Mouse (Mus musculus) lung, adult 2 months (tissue): ENCODE results near the gene Tpo. TPM values are rescaled to one million over a fixed set of nuclear protein-coding genes. Genes with fewer than 3 reads are reported as not detected.

Experiments used
- DNase-seq: peaks from one replicate; pipeline ENCODE4 v3.0.0; 2022
- H3K4me1 ChIP-seq: fragments of 200-500 bp; 2 replicates; pipeline ENCODE4 v1.6.1; 2011; ENCODE audit warnings: low read length; ENCODE audit not compliant: control insufficient read depth, insufficient read depth
- H3K4me3 ChIP-seq: fragments of 200-500 bp; replicated peaks from 2 replicates; pipeline ENCODE3; 2011; ENCODE audit warnings: low read depth, mild to moderate bottlenecking, control low read depth, low read length; ENCODE audit errors: extremely low read depth
- CTCF ChIP-seq: fragments of 200-500 bp; IDR thresholded peaks from 2 replicates; pipeline ENCODE4 v1.5.1; 2011; ENCODE audit warnings: mild to moderate bottlenecking, low read length, control low read depth; ENCODE audit not compliant: insufficient read depth
- POLR2A ChIP-seq: fragments of 200-500 bp; IDR thresholded peaks from 2 replicates; pipeline ENCODE4 v1.6.1; 2011; ENCODE audit warnings: low read depth, mild to moderate bottlenecking, control low read depth, low read length, borderline replicate concordance; ENCODE audit errors: extremely low read depth
- WGBS: fragments of 180-500 bp; shearing (Covaris S2); methylation state at CpG from one replicate; pipeline ENCODE4 v1.1.7; 2018; 5-methylcytosine and 5-hydroxymethylcytosine counted together
- polyA plus RNA-seq: library from polyadenylated mRNA; depleted of rRNA; stranded (reverse); fragments of >200 nt; gene quantifications from 2 replicates; pipeline ENCODE4 v1.2.3, GENCODE M21; 2012

The Tpo gene
- polyA plus RNA-seq, 1 experiment: not detected

DNA sequence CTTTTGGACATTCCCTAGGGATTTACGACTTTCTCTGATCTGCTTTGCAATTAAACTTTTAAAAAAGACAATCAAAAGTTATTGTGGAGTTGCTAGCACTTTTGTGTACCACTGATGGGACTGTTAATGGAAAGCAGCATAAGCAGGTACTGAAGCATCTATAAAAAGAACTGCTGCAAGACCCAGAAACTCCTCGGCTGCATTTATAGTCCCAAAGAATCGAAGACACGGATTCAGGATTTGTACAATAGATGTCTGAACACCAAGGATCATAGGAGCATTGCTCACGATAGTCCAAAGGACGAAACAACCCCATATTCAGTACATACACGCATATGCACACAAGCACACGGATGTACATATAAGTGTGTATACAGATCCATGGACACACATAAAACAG, 27.4 kb upstream of the Tpo start:
- 79% methylated on average over 8 of the region's 8 CpGs for whole genome bisulfite sequencing
- H3K4me3 ChIP-seq: no peak overlapping the region
- H3K4me1 ChIP-seq: no peaks in the 10 kb centered on the region
- no peak for DNase-seq
- no peak for TF ChIP-seq CTCF
- no peak for TF ChIP-seq POLR2A

DNA sequence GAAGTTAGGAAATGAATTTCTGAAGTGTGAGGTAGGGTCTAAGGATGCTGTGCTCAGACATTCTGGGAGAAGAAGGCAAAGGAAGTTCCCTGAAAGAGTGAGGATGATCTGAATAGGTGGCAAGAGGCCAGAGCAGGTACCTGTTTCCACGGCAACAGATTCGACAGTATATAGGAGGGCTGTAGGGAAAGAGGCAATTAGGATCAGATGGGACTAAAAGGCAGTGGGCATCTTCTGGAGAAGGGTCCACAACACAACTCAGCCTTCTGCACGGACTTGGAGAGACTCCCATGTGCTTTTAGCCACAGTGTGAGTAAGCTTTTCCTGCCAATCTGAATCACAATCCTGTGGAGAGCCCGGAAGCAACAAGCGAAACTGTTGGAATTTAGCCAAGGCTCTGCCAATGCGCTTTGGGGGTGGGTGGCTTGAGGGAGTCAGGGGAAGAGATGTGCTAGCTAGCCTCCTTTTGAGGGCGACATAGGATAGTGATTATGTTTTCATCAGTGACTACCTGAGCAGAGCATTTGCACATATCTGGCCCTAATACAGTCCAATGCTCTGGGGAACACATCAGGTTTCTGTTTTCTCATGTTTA, 21.8 kb upstream of the Tpo start:
- DNase-seq: no peak
- H3K4me3 ChIP-seq: no peak overlapping the region
- no peaks in the 10 kb centered on the region for H3K4me1 ChIP-seq
- TF ChIP-seq CTCF: no peak
- WGBS: 50% methylated on average over 7 of the region's 7 CpGs

DNA sequence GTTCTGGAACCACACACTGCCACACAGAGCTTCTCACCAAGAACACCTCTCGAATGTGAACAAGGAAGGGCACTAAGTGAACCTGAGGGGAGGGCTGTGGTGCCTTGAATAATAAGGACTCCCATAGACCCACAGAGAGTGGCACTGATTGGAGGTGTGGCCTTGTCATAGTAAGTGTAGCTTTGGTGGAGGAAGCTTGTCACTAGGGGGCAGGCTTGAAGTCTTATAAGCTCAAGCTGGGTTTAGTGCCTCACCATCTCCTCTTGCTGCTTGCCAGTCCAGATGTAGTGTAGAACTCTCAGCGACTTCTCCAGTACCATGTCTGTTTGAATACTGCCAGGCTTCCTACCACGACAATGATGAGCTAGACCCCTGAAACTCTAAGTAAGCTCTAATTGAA, 9.7 kb upstream of the Tpo start:
- H3K4me1 ChIP-seq: no peaks in the 10 kb centered on the region
- WGBS: 53% methylated on average over 3 of the region's 3 CpGs
- H3K4me3 ChIP-seq: no peak overlapping the region
- TF ChIP-seq CTCF (no peak), POLR2A (no peak)
- no peak for DNase-seq

DNA sequence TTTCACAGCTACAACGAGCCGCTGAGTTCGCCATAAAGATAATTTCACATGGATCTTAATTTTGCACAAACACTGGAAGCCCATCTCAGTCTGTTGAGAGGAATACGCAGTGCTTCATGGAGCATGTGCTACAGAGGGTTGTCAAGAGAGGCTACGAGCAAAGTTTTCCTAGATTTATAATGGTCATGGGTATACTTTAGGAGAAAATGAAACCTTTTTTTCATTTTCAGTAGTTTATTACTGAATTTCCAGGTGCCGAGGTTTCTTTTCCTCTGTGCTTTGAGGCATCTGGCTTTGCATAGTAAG, 3.1 kb downstream of the Tpo start:
- WGBS: 72% methylated on average over 6 of the region's 6 CpGs
- Histone ChIP-seq H3K4me3 (no peak overlapping the region), H3K4me1 (no peaks in the 10 kb centered on the region)
- no peak for DNase-seq
- TF ChIP-seq CTCF: no peak
- no peak for TF ChIP-seq POLR2A

DNA sequence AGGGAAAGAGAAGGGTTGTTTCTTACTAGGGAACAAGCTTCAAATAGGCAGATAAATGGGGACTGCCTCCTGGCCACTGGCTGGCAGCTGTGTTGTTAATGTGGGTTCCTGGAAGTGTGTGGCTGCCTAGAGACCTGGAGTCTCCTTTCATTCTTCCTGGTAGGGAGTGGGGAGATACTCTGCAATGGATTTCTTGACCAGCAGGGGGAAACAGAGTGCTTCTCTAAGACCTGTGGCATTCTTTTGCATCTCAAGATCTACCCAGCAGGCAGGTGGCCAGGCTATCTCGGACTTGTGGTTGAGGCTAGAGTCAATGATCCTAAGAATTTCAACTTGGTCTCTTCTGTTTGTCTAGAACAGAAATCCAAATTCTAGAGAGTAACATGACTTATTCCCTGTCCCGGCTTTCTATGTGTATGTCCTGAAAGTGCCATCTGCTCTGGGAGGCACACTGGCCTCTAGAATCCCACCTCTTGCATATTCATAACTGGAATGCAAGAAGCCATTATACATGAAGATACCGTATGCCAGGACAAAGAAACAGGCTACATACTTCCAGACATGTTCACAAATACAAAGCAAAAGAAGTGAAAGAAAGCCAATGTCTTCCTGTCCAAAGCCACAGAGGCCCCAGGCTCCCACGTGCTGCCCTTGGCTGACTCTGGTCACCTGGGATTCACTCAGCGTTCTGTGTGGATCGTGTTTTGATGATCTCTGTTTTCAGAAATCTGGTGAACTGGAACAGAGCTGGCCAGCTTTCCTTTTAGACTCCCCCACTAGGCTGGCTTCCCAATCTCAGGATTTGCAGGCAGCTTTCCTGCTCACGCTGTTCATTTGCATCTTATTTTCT, 3.6 kb downstream of the Tpo start:
- 56% methylated on average over 7 of the region's 7 CpGs for WGBS
- TF ChIP-seq POLR2A (no peak), CTCF (peak; percentile 53)
- H3K4me1 ChIP-seq: no peaks in the 10 kb centered on the region
- H3K4me3 ChIP-seq: no peak overlapping the region
- peak; percentile 20 for DNase-seq

DNA sequence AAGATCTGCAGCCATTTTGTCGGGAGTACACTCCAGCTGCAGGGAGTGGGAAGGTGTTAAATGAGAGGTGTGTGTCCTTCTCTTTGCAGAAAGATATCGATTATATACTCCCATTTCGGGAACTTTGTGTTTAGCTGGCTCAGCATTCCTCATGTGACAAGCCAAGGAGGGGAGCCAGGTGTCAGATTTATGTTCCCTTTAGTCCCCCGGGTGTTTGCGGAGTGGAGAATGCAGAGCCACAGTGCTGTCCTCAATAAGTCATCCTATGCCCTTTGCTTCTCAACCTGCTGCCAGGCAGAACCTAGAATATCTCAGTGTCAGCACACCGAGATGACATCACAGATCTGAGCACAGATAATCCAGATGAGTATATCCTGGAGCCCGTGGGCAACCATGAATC, 10.1 kb downstream of the Tpo start:
- no peak for DNase-seq
- 65% methylated on average over 7 of the region's 7 CpGs for WGBS
- TF ChIP-seq POLR2A: no peak
- TF ChIP-seq CTCF: no peak
- no peaks in the 10 kb centered on the region for H3K4me1 ChIP-seq
- H3K4me3 ChIP-seq: no peak overlapping the region

DNA sequence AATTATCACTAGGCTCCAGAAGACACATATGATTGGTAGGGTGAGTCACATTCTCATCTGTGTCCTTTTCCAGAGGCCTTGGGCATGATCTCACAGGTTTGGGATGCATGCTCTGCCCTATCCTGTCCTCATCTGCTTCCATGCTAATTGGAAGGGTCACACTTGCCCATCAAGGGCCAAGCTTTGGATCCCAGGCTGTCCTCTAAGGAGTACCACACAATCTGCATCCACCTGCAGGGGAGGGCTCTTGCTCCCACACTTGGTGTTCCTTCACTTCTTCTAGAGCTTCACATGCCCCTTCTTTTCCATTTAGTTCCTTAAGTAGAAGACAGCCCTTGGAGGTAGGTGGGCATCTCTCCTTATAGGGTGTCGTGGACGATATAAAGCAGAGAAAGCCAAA, 20.2 kb downstream of the Tpo start:
- TF ChIP-seq CTCF: no peak
- no peaks in the 10 kb centered on the region for H3K4me1 ChIP-seq
- no peak for DNase-seq
- WGBS: 87% methylated on average over 2 of the region's 2 CpGs
- H3K4me3 ChIP-seq: no peak overlapping the region

DNA sequence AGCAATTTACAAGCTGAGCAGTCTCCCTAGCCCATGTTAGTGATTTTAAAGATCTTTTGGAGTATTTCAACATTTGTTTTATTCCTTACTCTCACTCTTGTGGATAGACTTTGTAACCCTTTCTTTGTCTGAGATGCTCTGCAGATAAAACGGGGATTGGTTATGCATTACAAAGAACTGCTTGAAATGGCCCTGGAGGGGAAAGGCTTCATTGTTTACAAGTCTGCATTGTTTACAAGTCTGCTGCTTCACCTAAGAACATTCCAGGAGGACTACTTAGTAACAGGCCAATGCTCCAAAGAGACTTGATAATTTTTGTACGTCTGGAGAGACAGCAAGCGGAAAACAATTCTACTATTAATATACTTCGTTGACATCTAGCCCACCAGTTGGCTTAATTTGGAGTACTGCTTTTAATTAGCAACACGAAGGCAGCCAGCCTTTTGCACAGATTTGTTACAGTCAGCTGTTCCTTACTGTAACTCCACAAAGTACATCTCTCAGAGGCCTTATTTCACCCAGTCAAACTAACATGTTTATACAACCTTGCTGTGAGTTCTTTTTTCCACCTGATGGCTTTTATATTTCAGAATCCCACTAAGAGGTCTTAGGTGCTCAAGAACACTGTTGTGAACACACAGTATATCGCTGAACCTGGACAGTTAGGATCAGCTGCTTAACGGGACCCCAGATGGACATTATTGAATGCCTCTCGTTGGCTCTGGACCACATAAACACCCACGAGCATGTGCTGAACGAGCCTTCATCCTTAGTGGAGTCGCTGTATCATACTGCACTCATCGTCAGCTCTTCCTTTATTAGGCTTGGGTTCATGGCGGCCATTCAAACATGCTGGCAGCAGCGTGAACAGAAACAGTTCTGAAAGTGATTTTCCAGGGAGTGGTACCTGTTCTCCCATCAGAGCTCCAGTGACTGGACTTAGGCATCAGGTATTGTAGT, 22.5 kb downstream of the Tpo start:
- 75% methylated on average over 14 of the region's 14 CpGs for WGBS
- TF ChIP-seq CTCF (no peak), POLR2A (no peak)
- Histone ChIP-seq H3K4me1 (no peaks in the 10 kb centered on the region), H3K4me3 (no peak overlapping the region)
- DNase-seq: no peak

DNA sequence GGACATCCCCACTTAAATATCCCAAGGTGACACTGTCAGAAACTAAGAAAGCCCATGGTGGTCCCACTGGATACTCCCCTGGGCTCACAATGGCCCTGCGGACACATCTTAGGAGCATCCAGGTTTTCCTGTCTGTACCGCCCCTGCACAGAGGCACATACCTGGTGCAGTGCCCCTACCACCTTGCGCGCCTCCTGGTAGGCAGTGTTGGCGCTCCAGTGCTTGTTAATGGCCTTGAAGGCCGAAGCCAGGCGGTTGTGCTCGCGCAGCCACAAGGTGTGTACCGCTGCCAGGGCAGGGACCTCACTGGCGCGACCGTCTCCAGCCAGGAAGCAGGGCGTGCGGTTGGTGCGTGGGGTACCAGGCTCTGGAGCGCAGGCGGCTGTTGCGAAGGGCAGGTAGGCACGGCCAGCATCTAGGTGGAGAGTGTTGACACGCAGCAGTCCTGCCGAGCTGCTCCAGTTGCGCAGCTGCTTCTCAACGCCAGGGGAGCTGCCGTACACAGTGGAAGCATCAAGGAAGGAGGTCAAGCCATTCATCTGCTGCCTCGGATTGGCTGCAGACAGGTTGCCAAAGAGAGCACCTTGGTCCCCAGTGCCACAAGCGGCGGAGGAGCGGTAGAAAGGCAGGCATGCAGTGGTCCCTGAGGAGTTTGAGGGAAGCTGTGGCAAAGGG, 29.4 kb downstream of the Tpo start:
- TF ChIP-seq POLR2A (no peak), CTCF (no peak)
- 39% methylated on average over 29 of the region's 29 CpGs for WGBS
- no peaks in the 10 kb centered on the region for H3K4me1 ChIP-seq
- no peak for DNase-seq
- H3K4me3 ChIP-seq: no peak overlapping the region

DNA sequence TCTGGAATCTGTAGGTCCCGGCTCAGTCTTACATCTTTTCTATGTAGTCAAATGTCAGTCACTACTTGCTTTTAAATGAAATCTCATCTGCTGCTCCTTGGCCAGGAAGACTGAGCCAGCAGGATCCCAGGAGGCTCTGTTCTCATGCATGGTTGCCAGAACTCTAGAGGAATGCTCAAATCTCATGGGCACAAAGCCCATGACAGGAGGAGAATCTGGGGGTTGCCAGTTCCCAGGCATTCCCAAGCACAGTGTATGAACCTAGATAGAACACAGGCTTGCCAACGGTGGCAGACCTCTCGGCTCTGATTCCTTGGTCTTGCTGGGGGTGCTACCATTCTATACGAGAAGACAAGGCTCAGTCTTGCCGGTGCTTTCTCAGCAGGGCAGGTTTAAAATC, 40.3 kb downstream of the Tpo start:
- TF ChIP-seq CTCF: no peak
- TF ChIP-seq POLR2A: no peak

More for the DNA sequence above, 40.3 kb downstream of the Tpo start:
- Histone ChIP-seq H3K4me1 (no peaks in the 10 kb centered on the region), H3K4me3 (no peak overlapping the region)
- WGBS: 79% methylated on average over 5 of the region's 5 CpGs
- no peak for DNase-seq
